Mouse (Mus musculus) forebrain, embryonic 16.5 days (tissue): ENCODE data around the gene Yipf2. TPM values are rescaled to one million over a fixed set of nuclear protein-coding genes. Genes with fewer than 3 reads are reported as not detected.

Source experiments
- ATAC-seq: fragments of 200-750 bp; cut with Nextera tagmentation; 2 replicates; pipeline ENCODE4 v1.8.0; 2017; ENCODE audit warnings: mild to moderate bottlenecking, moderate library complexity
- H3K27ac ChIP-seq: fragments of 300-500 bp; sonication (generic); 2 replicates; pipeline ENCODE4 v1.5.1; 2014; ENCODE audit warnings: low read length, control low read depth
- H3K27me3 ChIP-seq: fragments of 300-500 bp; sonication (generic); replicated peaks from 2 replicates; pipeline ENCODE4 v1.6.1; 2014; ENCODE audit warnings: low read length; ENCODE audit not compliant: control insufficient read depth, insufficient read depth
- H3K36me3 ChIP-seq: fragments of 300-500 bp; sonication (generic); 2 replicates; pipeline ENCODE4 v1.6.1; 2014; ENCODE audit not compliant: control insufficient read depth, insufficient read depth
- H3K4me1 ChIP-seq: fragments of 300-500 bp; sonication (generic); replicated peaks from 2 replicates; pipeline ENCODE4 v1.6.1; 2014; ENCODE audit warnings: low read length; ENCODE audit not compliant: control insufficient read depth, insufficient read depth
- H3K4me2 ChIP-seq: fragments of 300-500 bp; sonication (generic); 2 replicates; pipeline ENCODE4 v1.6.1; 2014; ENCODE audit warnings: mild to moderate bottlenecking, low read length, control low read depth
- H3K4me3 ChIP-seq: fragments of 300-500 bp; sonication (generic); replicated peaks from 2 replicates; pipeline ENCODE4 v1.5.1; 2014; ENCODE audit warnings: mild to moderate bottlenecking, low read length, control low read depth
- H3K9ac ChIP-seq: fragments of 300-500 bp; sonication (generic); replicated peaks from 2 replicates; pipeline ENCODE4 v1.6.1; 2014; ENCODE audit warnings: low read depth, low read length, control low read depth
- H3K9me3 ChIP-seq: fragments of 300-500 bp; sonication (generic); 2 replicates; pipeline ENCODE4 v1.6.1; 2016; ENCODE audit warnings: low read length; ENCODE audit not compliant: control insufficient read depth
- WGBS: fragments of 180-500 bp; shearing (Covaris S2); extraction: QIAGEN DNeasy Blood & Tissue Kit; methylation state at CpG from one replicate; pipeline ENCODE4 v1.1.7; 2014; 5-methylcytosine and 5-hydroxymethylcytosine counted together
- microRNA counts: library from miRNA; unstranded; fragments of <30 nt; microRNA quantifications from one replicate; lab custom pipeline; 2016
- microRNA-seq: library from miRNA; unstranded; fragments of <30 nt; microRNA quantifications from one replicate; pipeline ENCODE4, GENCODE M21; 2017
- polyA plus RNA-seq: library from polyadenylated mRNA; unstranded; fragments of >200 nt; fragmentation: Nextera tagmentation; extraction: Ambion mirVana; gene quantifications from 2 replicates; pipeline ENCODE4 v1.2.1, GENCODE M21; 2015

The Yipf2 gene
- polyA plus RNA-seq, 1 experiment from 2014 or later, result 24.8 TPM

DNA sequence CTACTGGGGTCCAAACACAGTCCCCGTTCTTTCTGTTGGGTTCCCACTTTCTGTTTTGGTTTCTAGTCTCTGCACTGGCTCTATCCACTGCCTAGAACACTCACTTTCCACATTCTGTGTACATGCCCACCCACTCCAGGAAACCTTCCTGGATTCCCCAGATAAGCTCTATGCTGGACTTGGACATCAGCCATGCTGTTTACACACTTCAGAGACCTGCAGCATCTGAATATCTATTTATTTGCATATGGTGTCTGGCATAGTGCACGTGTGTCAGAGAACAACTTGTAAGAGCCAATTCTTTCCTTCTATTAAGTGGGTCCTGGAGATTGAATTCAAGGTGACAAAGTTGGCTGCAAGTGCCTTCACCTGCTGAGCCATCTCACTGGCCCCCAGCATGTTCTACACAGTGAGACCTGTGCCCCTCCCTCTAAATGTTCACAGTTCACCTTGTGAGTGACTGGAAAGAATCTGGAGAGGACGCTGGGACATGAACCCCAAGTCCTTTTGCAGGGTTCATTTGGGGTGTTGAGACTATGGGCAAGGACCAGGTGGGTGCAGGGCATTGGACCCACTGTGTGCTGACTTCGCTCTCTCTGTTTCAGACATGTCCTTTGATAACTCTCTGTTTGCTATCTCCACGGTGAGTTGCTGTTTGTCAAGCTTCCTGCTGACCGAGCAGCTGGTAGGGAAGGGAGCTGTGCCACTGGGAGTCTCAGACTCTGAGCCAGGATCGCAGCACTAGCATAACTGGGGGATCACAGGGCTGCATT is 52.5 kb downstream of the Yipf2 start:
- H3K27ac ChIP-seq, result no peak overlapping the region
- H3K9me3 ChIP-seq, result no peaks in the 10 kb centered on the region
- WGBS, result 84% methylated on average over 7 of the region's 7 CpGs
- H3K36me3 ChIP-seq, result no peaks in the 10 kb centered on the region
- no peak for ATAC-seq
- H3K4me1 ChIP-seq, result peaks cover 2% of the 10 kb centered on the region
- H3K27me3 ChIP-seq, result no peaks in the 10 kb centered on the region
- H3K9ac ChIP-seq, result no peak overlapping the region
- no peak overlapping the region for H3K4me3 ChIP-seq
- no peak overlapping the region for H3K4me2 ChIP-seq

MicroRNA genes within 50 kb of the gene (microRNA counts, 519-probe panel; counts per million panel counts)
- microRNA mmu-miR-1946b (lab: Ali Mortazavi, UCI), result not detected

Small RNA genes lying within 50 kb of the gene (microRNA-seq; reads per million reads assigned to microRNA genes)
- not detected for gene Mir1946b

Other genes starting within 250 kb of the Yipf2 start
- gene Ilf3, start 225.0 kb downstream of the Yipf2 start, polyA plus RNA-seq, result 309 and 325 TPM in 2 replicates
- gene Qtrt1, start 181.0 kb downstream of the Yipf2 start, polyA plus RNA-seq, result 48.4 and 53.8 TPM in 2 replicates
- 76.1 and 82.5 TPM in 2 replicates for gene Dnm2, start 167.9 kb downstream of the Yipf2 start, polyA plus RNA-seq
- gene Tmed1, start 82.6 kb downstream of the Yipf2 start, polyA plus RNA-seq, result 52.7 and 54.6 TPM in 2 replicates
- 2.8 and 3.5 TPM in 2 replicates for gene AB124611, start 66.7 kb downstream of the Yipf2 start, polyA plus RNA-seq
- 26.5 and 27.8 TPM in 2 replicates for gene Carm1, start 45.9 kb downstream of the Yipf2 start, polyA plus RNA-seq
- 58.2 and 58.4 TPM in 2 replicates for gene Timm29, start 106 bp downstream of the Yipf2 start, polyA plus RNA-seq
- 162 and 165 TPM in 2 replicates for gene Smarca4, start 23.3 kb upstream of the Yipf2 start, polyA plus RNA-seq
- gene Ldlr, start 130.7 kb upstream of the Yipf2 start, polyA plus RNA-seq, result 16.1 and 18.8 TPM in 2 replicates
- 35.1 and 42.8 TPM in 2 replicates for gene Spc24, start 167.5 kb upstream of the Yipf2 start, polyA plus RNA-seq
- gene Kank2, start 205.9 kb upstream of the Yipf2 start, polyA plus RNA-seq, result 3.2 and 3.7 TPM in 2 replicates
- gene Angptl8, start 242.7 kb upstream of the Yipf2 start, polyA plus RNA-seq, result 0.51 TPM in 1 of 2 replicates, not detected in the other